Mouse (Mus musculus): ENCODE results near the gene Plpp7. TPM values are rescaled to one million over a fixed set of nuclear protein-coding genes. Genes with fewer than 3 reads are reported as not detected.

Plpp7 gene
- 2.6 and 2.8 TPM in 2 replicates for polyA plus RNA-seq (2015; fragmentation: Nextera tagmentation; extraction: Ambion mirVana)

GRCm38 (mm10) chr2:32095351-32096121, at the start of gene Plpp7:
TSS of gene Plpp7 (plus strand) at chr2:32095528.
- Histone ChIP-seq H3K9ac (ENCODE audit: low read length) (peak within 1 kb of the TSS; percentile 55), H3K4me3 (ENCODE audit: low read depth, low read length) (peak within 1 kb of the TSS; percentile 37), H3K4me1 (replicated peaks; ENCODE audit: control insufficient read depth, insufficient read depth) (no peaks in the 10 kb centered on the region), H3K27ac (replicated peaks) (no peak within 1 kb of the TSS), H3K27me3 (ENCODE audit: control insufficient read depth, insufficient read depth, low read length) (no peaks in the 10 kb centered on the region), H3K9me3 (ENCODE audit: control insufficient read depth, low read length) (no peaks in the 10 kb centered on the region), H3K4me2 (replicated peaks; ENCODE audit: low read depth) (peak within 1 kb of the TSS; percentile 50), H3K36me3 (ENCODE audit: control insufficient read depth, insufficient read depth, low read length) (no peaks in the 10 kb centered on the region)
- ATAC-seq (ENCODE audit: low FRiP score, low TSS enrichment) (peak; percentile 55), DNase-seq (ENCODE audit: low spot score) (peak; percentile 51)
- TF ChIP-seq CTCF (IDR thresholded peaks at IDR 0.05; ENCODE audit: low read depth) (no peak), EP300 (optimal IDR thresholded peaks at IDR 0.05) (no peak)
- WGBS = 49% methylated on average over 22 of the region's 22 CpGs

- H3K9ac ChIP-seq (ENCODE audit: low read length) = no peak overlapping the region
- 87% methylated on average over 10 of the region's 10 CpGs for WGBS
Observed at GRCm38 (mm10) chr2:32046009-32046408, 49.3 kb upstream of the Plpp7 start.

GRCm38 (mm10) chr2:32047323-32047722, 48.0 kb upstream of the Plpp7 start:
- Histone ChIP-seq H3K9ac (ENCODE audit: low read length) (no peak overlapping the region), H3K9me3 (ENCODE audit: control insufficient read depth, low read length) (no peaks in the 10 kb centered on the region), H3K4me2 (replicated peaks; ENCODE audit: low read depth) (no peak overlapping the region), H3K4me3 (ENCODE audit: low read depth, low read length) (no peak overlapping the region), H3K27ac (replicated peaks) (no peak overlapping the region), H3K4me1 (replicated peaks; ENCODE audit: control insufficient read depth, insufficient read depth) (no peaks in the 10 kb centered on the region), H3K27me3 (ENCODE audit: control insufficient read depth, insufficient read depth, low read length) (no peaks in the 10 kb centered on the region), H3K36me3 (ENCODE audit: control insufficient read depth, insufficient read depth, low read length) (peaks cover 26% of the 10 kb centered on the region)
- TF ChIP-seq EP300 (optimal IDR thresholded peaks at IDR 0.05) (no peak), CTCF (IDR thresholded peaks at IDR 0.05; ENCODE audit: low read depth) (no peak)
- DNase-seq (ENCODE audit: low spot score) = no peak
- no peak for ATAC-seq (ENCODE audit: low FRiP score, low TSS enrichment)
- WGBS = 90% methylated on average over 10 of the region's 10 CpGs

More at GRCm38 (mm10) chr2:32046009-32046408, 49.3 kb upstream of the Plpp7 start:
- DNase-seq (ENCODE audit: low spot score) = no peak
- peaks cover 24% of the 10 kb centered on the region for H3K36me3 ChIP-seq (ENCODE audit: control insufficient read depth, insufficient read depth, low read length)
- no peak for TF ChIP-seq CTCF (IDR thresholded peaks at IDR 0.05; ENCODE audit: low read depth)
- no peak for TF ChIP-seq EP300 (optimal IDR thresholded peaks at IDR 0.05)
- no peaks in the 10 kb centered on the region for H3K27me3 ChIP-seq (ENCODE audit: control insufficient read depth, insufficient read depth, low read length)
- no peaks in the 10 kb centered on the region for H3K9me3 ChIP-seq (ENCODE audit: control insufficient read depth, low read length)
- H3K4me2 ChIP-seq (replicated peaks; ENCODE audit: low read depth) = no peak overlapping the region
- no peak for ATAC-seq (ENCODE audit: low FRiP score, low TSS enrichment)
- no peak overlapping the region for H3K27ac ChIP-seq (replicated peaks)
- no peaks in the 10 kb centered on the region for H3K4me1 ChIP-seq (replicated peaks; ENCODE audit: control insufficient read depth, insufficient read depth)
- H3K4me3 ChIP-seq (ENCODE audit: low read depth, low read length) = no peak overlapping the region

- Histone ChIP-seq H3K4me3 (ENCODE audit: low read depth, low read length) (no peak overlapping the region), H3K4me2 (replicated peaks; ENCODE audit: low read depth) (no peak overlapping the region), H3K4me1 (replicated peaks; ENCODE audit: control insufficient read depth, insufficient read depth) (no peaks in the 10 kb centered on the region), H3K9ac (ENCODE audit: low read length) (no peak overlapping the region), H3K27ac (replicated peaks) (no peak overlapping the region), H3K9me3 (ENCODE audit: control insufficient read depth, low read length) (no peaks in the 10 kb centered on the region), H3K27me3 (ENCODE audit: control insufficient read depth, insufficient read depth, low read length) (no peaks in the 10 kb centered on the region), H3K36me3 (ENCODE audit: control insufficient read depth, insufficient read depth, low read length) (peaks cover 21% of the 10 kb centered on the region)
- ATAC-seq (ENCODE audit: low FRiP score, low TSS enrichment) (no peak), DNase-seq (ENCODE audit: low spot score) (no peak)
- TF ChIP-seq CTCF (IDR thresholded peaks at IDR 0.05; ENCODE audit: low read depth) (no peak), EP300 (optimal IDR thresholded peaks at IDR 0.05) (no peak)
- 80% methylated on average over 8 of the region's 8 CpGs for WGBS
Observed at GRCm38 (mm10) chr2:32051791-32052190, 43.5 kb upstream of the Plpp7 start.

GRCm38 (mm10) chr2:32052418-32052817, 42.9 kb upstream of the Plpp7 start:
- H3K4me3 ChIP-seq (ENCODE audit: low read depth, low read length) = no peak overlapping the region
- no peak for DNase-seq (ENCODE audit: low spot score)
- peaks cover 17% of the 10 kb centered on the region for H3K36me3 ChIP-seq (ENCODE audit: control insufficient read depth, insufficient read depth, low read length)
- H3K4me1 ChIP-seq (replicated peaks; ENCODE audit: control insufficient read depth, insufficient read depth) = no peaks in the 10 kb centered on the region
- ATAC-seq (ENCODE audit: low FRiP score, low TSS enrichment) = no peak
- no peak for TF ChIP-seq CTCF (IDR thresholded peaks at IDR 0.05; ENCODE audit: low read depth)
- TF ChIP-seq EP300 (optimal IDR thresholded peaks at IDR 0.05) = no peak
- no peak overlapping the region for H3K27ac ChIP-seq (replicated peaks)
- H3K27me3 ChIP-seq (ENCODE audit: control insufficient read depth, insufficient read depth, low read length) = no peaks in the 10 kb centered on the region
- no peaks in the 10 kb centered on the region for H3K9me3 ChIP-seq (ENCODE audit: control insufficient read depth, low read length)
- no peak overlapping the region for H3K9ac ChIP-seq (ENCODE audit: low read length)
- no peak overlapping the region for H3K4me2 ChIP-seq (replicated peaks; ENCODE audit: low read depth)
- 92% methylated on average over 7 of the region's 7 CpGs for WGBS

GRCm38 (mm10) chr2:32055357-32055965, 39.9 kb upstream of the Plpp7 start:
- Histone ChIP-seq H3K9me3 (ENCODE audit: control insufficient read depth, low read length) (no peaks in the 10 kb centered on the region), H3K4me1 (replicated peaks; ENCODE audit: control insufficient read depth, insufficient read depth) (no peaks in the 10 kb centered on the region), H3K36me3 (ENCODE audit: control insufficient read depth, insufficient read depth, low read length) (peaks cover 10% of the 10 kb centered on the region), H3K4me3 (ENCODE audit: low read depth, low read length) (no peak overlapping the region), H3K27ac (replicated peaks) (no peak overlapping the region), H3K9ac (ENCODE audit: low read length) (no peak overlapping the region), H3K27me3 (ENCODE audit: control insufficient read depth, insufficient read depth, low read length) (no peaks in the 10 kb centered on the region), H3K4me2 (replicated peaks; ENCODE audit: low read depth) (no peak overlapping the region)
- DNase-seq (ENCODE audit: low spot score) (no peak), ATAC-seq (ENCODE audit: low FRiP score, low TSS enrichment) (no peak)
- no peak for TF ChIP-seq CTCF (IDR thresholded peaks at IDR 0.05; ENCODE audit: low read depth)
- no peak for TF ChIP-seq EP300 (optimal IDR thresholded peaks at IDR 0.05)
- WGBS = 61% methylated on average over 7 of the region's 7 CpGs

Measured in stomach, postnatal 0 days (tissue).